Mouse (Mus musculus): ENCODE measurements around the gene Cpb2. TPM values are rescaled to one million over a fixed set of nuclear protein-coding genes. Genes with fewer than 3 reads are reported as not detected.

Gene Cpb2
- not detected in 2 replicates for total RNA-seq (2014; fragmentation: Nextera tagmentation)
- not detected in 2 replicates for total RNA-seq (2017)
- not detected in 2 replicates for polyA plus RNA-seq (2012)

DNA sequence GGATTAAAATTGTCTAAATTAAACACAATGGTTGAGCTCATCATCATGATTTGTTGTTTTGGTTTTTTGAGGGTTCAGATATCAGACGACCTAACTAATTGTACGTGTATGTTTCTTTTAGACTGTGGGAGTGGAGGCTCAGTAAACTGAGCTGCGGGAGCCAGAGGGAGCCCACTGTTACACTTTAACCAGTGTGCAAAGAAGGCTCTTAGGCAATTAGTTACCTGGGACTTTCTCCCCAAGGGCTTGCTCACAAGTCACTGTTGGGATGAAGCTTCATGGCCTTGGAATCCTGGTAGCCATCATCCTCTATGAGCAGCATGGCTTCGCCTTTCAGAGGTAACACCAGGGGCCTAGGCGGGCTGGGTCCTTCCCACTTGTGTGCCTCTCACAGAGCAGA lies at the start of gene Cpb2:
TSS of gene Cpb2 (plus strand) at position 201 of the 400 bp plus-strand sequence.
- Histone ChIP-seq H3K36me3 (replicated peaks) (no peaks in the 10 kb centered on the region), H3K9me3 (replicated peaks) (no peaks in the 10 kb centered on the region), H3K27me3 (ENCODE audit: insufficient read depth, low read length) (no peaks in the 10 kb centered on the region), H3K4me1 (ENCODE audit: insufficient read depth, low read depth, low read length) (no peaks in the 10 kb centered on the region), H3K4me3 (ENCODE audit: low read depth, low read length) (no peak within 1 kb of the TSS)
- ATAC-seq (ENCODE audit: extremely low read depth, insufficient number of reproducible peaks, low FRiP score, poor library complexity, severe bottlenecking) (no peak), DNase-seq (ENCODE audit: low spot score) (no peak)
- TF ChIP-seq CTCF (IDR thresholded peaks at IDR 0.05; ENCODE audit: low read depth, low read length) (no peak), GATA1 (IDR thresholded peaks at IDR 0.05; ENCODE audit: borderline replicate concordance, low read length) (no peak), TAL1 (conservative IDR thresholded peaks at IDR 0.05; ENCODE audit: low read depth, low read length) (no peak), GATA2 (IDR thresholded peaks at IDR 0.05; ENCODE audit: borderline replicate concordance, low read depth, low read length) (no peak), POLR2AphosphoS5 (IDR thresholded peaks at IDR 0.05; ENCODE audit: insufficient replicate concordance, low read depth, low read length) (no peak)

DNA sequence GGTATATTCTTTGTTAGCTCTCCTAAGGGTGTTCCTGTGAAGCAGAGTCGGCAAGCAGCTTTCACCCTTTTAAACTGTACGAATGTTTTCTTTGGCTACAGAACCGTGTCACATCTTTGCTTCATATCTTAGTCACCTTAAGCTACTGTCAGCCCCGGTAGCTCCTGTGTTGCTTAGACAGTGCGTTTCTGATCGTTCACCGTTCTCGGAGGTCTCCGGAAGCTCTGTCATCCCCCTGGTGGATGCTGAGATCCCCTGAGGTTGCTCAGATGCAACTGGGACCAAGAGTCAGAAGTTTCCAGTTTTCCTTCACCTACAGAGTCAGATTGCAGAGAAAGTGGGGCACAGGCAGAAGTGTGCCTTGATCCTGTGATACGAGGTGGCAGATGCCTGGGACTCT lies 49.7 kb upstream of the Cpb2 start:
- ATAC-seq (ENCODE audit: extremely low read depth, insufficient number of reproducible peaks, low FRiP score, poor library complexity, severe bottlenecking), result no peak
- H3K4me1 ChIP-seq (ENCODE audit: insufficient read depth, low read depth, low read length), result peaks cover under 1% of the 10 kb centered on the region; the same call in 1 of the 2 replicates
- DNase-seq (ENCODE audit: low spot score), result no peak
- H3K4me3 ChIP-seq (ENCODE audit: low read depth, low read length), result no peak overlapping the region
- no peaks in the 10 kb centered on the region for H3K9me3 ChIP-seq (replicated peaks)
- H3K27me3 ChIP-seq (ENCODE audit: insufficient read depth, low read length), result no peaks in the 10 kb centered on the region
- TF ChIP-seq TAL1 (conservative IDR thresholded peaks at IDR 0.05; ENCODE audit: low read depth, low read length), result no peak
- no peak for TF ChIP-seq GATA1 (IDR thresholded peaks at IDR 0.05; ENCODE audit: borderline replicate concordance, low read length)
- no peak for TF ChIP-seq POLR2AphosphoS5 (IDR thresholded peaks at IDR 0.05; ENCODE audit: insufficient replicate concordance, low read depth, low read length)
- TF ChIP-seq CTCF (IDR thresholded peaks at IDR 0.05; ENCODE audit: low read depth, low read length), result no peak
- no peak for TF ChIP-seq GATA2 (IDR thresholded peaks at IDR 0.05; ENCODE audit: borderline replicate concordance, low read depth, low read length)
- H3K36me3 ChIP-seq (replicated peaks), result no peaks in the 10 kb centered on the region

DNA sequence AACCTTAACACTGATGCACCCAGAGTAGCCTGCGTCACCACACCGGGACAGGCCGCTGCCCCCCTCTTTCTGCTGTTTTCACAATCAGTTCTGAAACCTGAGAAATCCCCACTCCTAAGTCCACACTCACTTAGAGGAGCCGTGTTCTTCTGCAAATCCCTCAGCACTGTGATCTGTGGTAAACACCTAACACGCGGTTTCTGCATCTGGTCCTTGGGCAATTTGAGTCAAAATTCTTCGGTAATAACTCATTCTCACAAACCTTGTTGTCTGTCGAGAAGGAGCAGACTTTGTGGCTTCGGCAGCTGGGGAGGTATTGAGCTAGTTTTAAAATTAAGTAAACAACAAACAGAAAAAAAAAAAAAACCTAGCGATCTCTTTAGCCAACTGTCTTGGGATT lies 49.2 kb upstream of the Cpb2 start:
- ATAC-seq (ENCODE audit: extremely low read depth, insufficient number of reproducible peaks, low FRiP score, poor library complexity, severe bottlenecking) (no peak), DNase-seq (ENCODE audit: low spot score) (no peak)
- H3K36me3 ChIP-seq (replicated peaks), result no peaks in the 10 kb centered on the region
- H3K27me3 ChIP-seq (ENCODE audit: insufficient read depth, low read length), result no peaks in the 10 kb centered on the region
- H3K4me3 ChIP-seq (ENCODE audit: low read depth, low read length), result no peak overlapping the region
- TF ChIP-seq POLR2AphosphoS5 (IDR thresholded peaks at IDR 0.05; ENCODE audit: insufficient replicate concordance, low read depth, low read length), result no peak
- TF ChIP-seq GATA1 (IDR thresholded peaks at IDR 0.05; ENCODE audit: borderline replicate concordance, low read length), result no peak
- TF ChIP-seq TAL1 (conservative IDR thresholded peaks at IDR 0.05; ENCODE audit: low read depth, low read length), result no peak
- no peak for TF ChIP-seq CTCF (IDR thresholded peaks at IDR 0.05; ENCODE audit: low read depth, low read length)
- no peak for TF ChIP-seq GATA2 (IDR thresholded peaks at IDR 0.05; ENCODE audit: borderline replicate concordance, low read depth, low read length)
- peaks cover 5% of the 10 kb centered on the region for H3K4me1 ChIP-seq (ENCODE audit: insufficient read depth, low read depth, low read length)
- H3K9me3 ChIP-seq (replicated peaks), result no peaks in the 10 kb centered on the region

DNA sequence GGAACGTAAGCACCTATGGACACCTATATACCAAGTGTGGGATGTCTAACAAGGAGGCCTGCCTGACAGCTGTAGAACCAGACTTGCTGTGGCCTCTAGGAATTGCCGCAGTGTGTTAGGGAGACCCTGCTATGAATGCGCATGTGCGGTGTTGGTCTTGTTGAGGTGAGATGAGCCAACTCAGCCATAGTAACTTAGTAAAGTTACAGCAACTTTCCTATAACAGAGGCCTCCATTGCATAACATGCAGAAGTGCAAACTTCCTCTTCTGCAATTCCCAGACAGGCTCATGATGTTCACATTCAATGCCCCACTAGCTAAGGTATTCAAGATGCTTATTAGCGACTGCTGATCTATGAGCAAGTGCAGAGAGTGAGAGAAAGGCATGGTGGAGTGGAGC lies 46.6 kb upstream of the Cpb2 start:
- no peak overlapping the region for H3K4me3 ChIP-seq (ENCODE audit: low read depth, low read length)
- no peaks in the 10 kb centered on the region for H3K9me3 ChIP-seq (replicated peaks)
- DNase-seq (ENCODE audit: low spot score), result no peak
- no peaks in the 10 kb centered on the region for H3K36me3 ChIP-seq (replicated peaks)
- H3K27me3 ChIP-seq (ENCODE audit: insufficient read depth, low read length), result no peaks in the 10 kb centered on the region
- no peak for ATAC-seq (ENCODE audit: extremely low read depth, insufficient number of reproducible peaks, low FRiP score, poor library complexity, severe bottlenecking)
- H3K4me1 ChIP-seq (ENCODE audit: insufficient read depth, low read depth, low read length), result peaks cover 6% of the 10 kb centered on the region
- no peak for TF ChIP-seq POLR2AphosphoS5 (IDR thresholded peaks at IDR 0.05; ENCODE audit: insufficient replicate concordance, low read depth, low read length)
- TF ChIP-seq GATA2 (IDR thresholded peaks at IDR 0.05; ENCODE audit: borderline replicate concordance, low read depth, low read length), result no peak
- no peak for TF ChIP-seq GATA1 (IDR thresholded peaks at IDR 0.05; ENCODE audit: borderline replicate concordance, low read length)

DNA sequence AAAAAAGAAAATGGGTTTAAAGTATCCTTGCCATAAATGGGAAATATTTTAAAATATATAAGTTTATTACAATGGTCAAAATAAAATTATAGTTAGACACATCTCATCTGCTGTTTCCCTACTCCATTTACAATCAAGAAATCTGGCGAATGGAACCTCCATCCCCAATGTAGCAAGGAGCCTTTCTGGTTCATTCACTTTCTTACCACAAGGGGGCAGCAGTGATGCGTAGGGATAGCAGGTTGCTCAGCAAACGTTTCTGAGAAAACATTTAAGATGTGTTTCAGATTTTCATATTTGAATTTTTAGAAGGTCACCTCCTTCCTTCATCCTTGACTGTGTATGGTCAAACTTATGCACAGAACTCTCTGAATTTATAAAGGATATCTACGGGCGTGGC lies 45.1 kb upstream of the Cpb2 start:
- TF ChIP-seq GATA2 (IDR thresholded peaks at IDR 0.05; ENCODE audit: borderline replicate concordance, low read depth, low read length) (no peak), GATA1 (IDR thresholded peaks at IDR 0.05; ENCODE audit: borderline replicate concordance, low read length) (no peak), CTCF (IDR thresholded peaks at IDR 0.05; ENCODE audit: low read depth, low read length) (peak; percentile 57)
- ATAC-seq (ENCODE audit: extremely low read depth, insufficient number of reproducible peaks, low FRiP score, poor library complexity, severe bottlenecking) (no peak), DNase-seq (ENCODE audit: low spot score) (peak; percentile 25)
- H3K4me3 ChIP-seq (ENCODE audit: low read depth, low read length), result no peak overlapping the region
- no peaks in the 10 kb centered on the region for H3K36me3 ChIP-seq (replicated peaks)
- no peaks in the 10 kb centered on the region for H3K27me3 ChIP-seq (ENCODE audit: insufficient read depth, low read length)
- peaks cover 6% of the 10 kb centered on the region for H3K4me1 ChIP-seq (ENCODE audit: insufficient read depth, low read depth, low read length)
- no peaks in the 10 kb centered on the region for H3K9me3 ChIP-seq (replicated peaks)

DNA sequence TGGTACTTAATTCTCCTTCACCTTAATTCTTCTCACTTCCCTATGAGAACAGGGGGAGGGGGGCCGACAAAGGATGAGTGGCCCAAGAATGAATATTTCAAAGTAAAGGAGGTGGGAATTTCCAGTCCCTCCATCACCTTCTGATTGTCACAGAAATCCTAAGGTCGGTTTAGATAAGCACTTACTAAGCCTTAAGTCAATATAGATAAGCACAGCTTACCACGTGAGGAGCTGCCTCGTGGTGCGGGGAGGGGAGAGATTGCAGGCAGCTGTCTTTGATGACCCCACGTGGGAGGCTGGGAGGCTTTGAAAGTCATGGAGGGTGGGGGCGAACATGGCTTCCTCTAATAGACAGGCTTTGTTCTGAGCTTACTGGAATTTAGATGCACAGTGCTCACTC lies 44.4 kb upstream of the Cpb2 start:
- H3K27me3 ChIP-seq (ENCODE audit: insufficient read depth, low read length), result no peaks in the 10 kb centered on the region
- peak; percentile 87 for ATAC-seq (ENCODE audit: extremely low read depth, insufficient number of reproducible peaks, low FRiP score, poor library complexity, severe bottlenecking)
- H3K4me3 ChIP-seq (ENCODE audit: low read depth, low read length), result no peak overlapping the region
- DNase-seq (ENCODE audit: low spot score), result no peak
- TF ChIP-seq CTCF (IDR thresholded peaks at IDR 0.05; ENCODE audit: low read depth, low read length) (no peak), POLR2AphosphoS5 (IDR thresholded peaks at IDR 0.05; ENCODE audit: insufficient replicate concordance, low read depth, low read length) (no peak), GATA2 (IDR thresholded peaks at IDR 0.05; ENCODE audit: borderline replicate concordance, low read depth, low read length) (no peak), GATA1 (IDR thresholded peaks at IDR 0.05; ENCODE audit: borderline replicate concordance, low read length) (no peak), TAL1 (conservative IDR thresholded peaks at IDR 0.05; ENCODE audit: low read depth, low read length) (no peak)
- no peaks in the 10 kb centered on the region for H3K9me3 ChIP-seq (replicated peaks)
- peaks cover 6% of the 10 kb centered on the region for H3K4me1 ChIP-seq (ENCODE audit: insufficient read depth, low read depth, low read length)
- no peaks in the 10 kb centered on the region for H3K36me3 ChIP-seq (replicated peaks)
